Mouse (Mus musculus) lung, adult 2 months (tissue): ENCODE data around the gene Slf2. TPM values are rescaled to one million over a fixed set of nuclear protein-coding genes. Genes with fewer than 3 reads are reported as not detected.
A peak's percentile ranks its signal among the peaks of the same experiment; 100 is the strongest.

Experiments
- DNase-seq: peaks from one replicate; pipeline ENCODE4 v3.0.0; 2022
- H3K4me1 ChIP-seq: fragments of 200-500 bp; 2 replicates; pipeline ENCODE4 v1.6.1; 2011; ENCODE audit warnings: low read length; ENCODE audit not compliant: control insufficient read depth, insufficient read depth
- H3K4me3 ChIP-seq: fragments of 200-500 bp; replicated peaks from 2 replicates; pipeline ENCODE3; 2011; ENCODE audit warnings: low read depth, mild to moderate bottlenecking, control low read depth, low read length; ENCODE audit errors: extremely low read depth
- CTCF ChIP-seq: fragments of 200-500 bp; IDR thresholded peaks from 2 replicates; pipeline ENCODE4 v1.5.1; 2011; ENCODE audit warnings: mild to moderate bottlenecking, low read length, control low read depth; ENCODE audit not compliant: insufficient read depth
- POLR2A ChIP-seq: fragments of 200-500 bp; IDR thresholded peaks from 2 replicates; pipeline ENCODE4 v1.6.1; 2011; ENCODE audit warnings: low read depth, mild to moderate bottlenecking, control low read depth, low read length, borderline replicate concordance; ENCODE audit errors: extremely low read depth
- WGBS: fragments of 180-500 bp; shearing (Covaris S2); methylation state at CpG from one replicate; pipeline ENCODE4 v1.1.7; 2018; 5-methylcytosine and 5-hydroxymethylcytosine counted together
- polyA plus RNA-seq: library from polyadenylated mRNA; depleted of rRNA; stranded (reverse); fragments of >200 nt; gene quantifications from 2 replicates; pipeline ENCODE4 v1.2.3, GENCODE M21; 2012

Gene Slf2
- polyA plus RNA-seq, 1 experiment: 24.3 TPM

GRCm38 (mm10) chr19:44988831-44989566 is 58.0 kb downstream of the Slf2 start, which contains the start of gene Sema4g:
Sema4g (plus strand) TSS chr19:44989101.
- TF ChIP-seq CTCF (no peak), POLR2A (no peak)
- DNase-seq: peak; percentile 24
- Histone ChIP-seq H3K4me1 (peaks cover 2% of the 10 kb centered on the region; the same call in 1 of the 2 replicates), H3K4me3 (peak within 1 kb of the TSS; percentile 47)
- WGBS: 2% methylated on average over 54 of the region's 58 CpGs

DNA sequence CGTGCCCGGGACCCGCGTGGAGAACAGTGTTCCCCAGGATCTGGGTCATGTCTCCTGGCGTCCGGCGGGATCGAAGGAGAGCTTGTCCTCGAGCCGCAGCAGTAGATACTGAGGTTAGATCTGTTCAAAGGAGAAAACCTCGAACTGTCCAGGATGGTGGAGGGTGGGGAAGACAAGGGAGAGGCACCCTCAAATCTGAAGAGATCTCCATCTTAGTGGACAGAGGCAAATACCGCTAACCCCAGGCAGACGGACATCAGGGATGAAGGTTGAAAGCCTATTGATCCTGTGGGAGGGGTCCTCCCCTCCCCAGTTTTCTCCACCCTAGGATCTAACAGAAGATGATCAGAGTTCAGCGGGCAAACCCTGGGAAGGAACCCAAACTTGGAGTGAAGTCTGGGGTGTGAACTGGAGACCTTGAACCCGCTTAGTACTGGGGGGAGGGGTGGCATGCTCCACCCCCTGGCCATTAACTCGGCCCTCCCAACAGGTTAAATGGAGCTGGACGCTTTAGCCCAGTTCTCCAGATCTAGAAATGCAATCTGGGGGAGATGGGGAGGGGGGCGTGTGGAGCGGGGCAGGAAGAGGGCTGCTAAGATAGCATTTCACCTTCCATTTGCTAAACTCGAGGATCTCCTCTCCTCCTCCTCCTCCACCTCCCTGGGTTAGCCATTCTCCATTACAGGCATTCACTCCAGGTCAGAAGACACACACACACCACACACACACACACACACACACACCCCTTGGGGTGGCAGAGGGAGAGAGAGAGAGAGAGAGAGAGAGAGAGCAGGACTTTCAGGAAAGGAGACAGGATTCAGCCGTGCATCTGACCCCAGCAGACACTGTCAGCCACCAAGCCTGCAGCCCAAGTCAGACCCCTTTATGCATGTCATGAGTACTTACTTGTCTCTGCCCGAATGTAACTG is 58.9 kb downstream of the Slf2 start:
- DNase-seq: no peak
- WGBS: 16% methylated on average over 22 of the region's 22 CpGs
- Histone ChIP-seq H3K4me3 (peak overlapping the region; percentile 47), H3K4me1 (peaks cover 2% of the 10 kb centered on the region; the same call in 1 of the 2 replicates)
- TF ChIP-seq CTCF: no peak
- no peak for TF ChIP-seq POLR2A

- 69% methylated on average over 8 of the region's 8 CpGs for WGBS
These were observed 60.1 kb downstream of the Slf2 start for GRCm38 (mm10) chr19:44991031-44991430.

GRCm38 (mm10) chr19:44992246-44992645 is 61.3 kb downstream of the Slf2 start:
- Histone ChIP-seq H3K4me3 (no peak overlapping the region), H3K4me1 (peaks cover 2% of the 10 kb centered on the region; the same call in 1 of the 2 replicates)
- whole genome bisulfite sequencing: 44% methylated on average over 7 of the region's 7 CpGs
- TF ChIP-seq CTCF (no peak), POLR2A (no peak)
- DNase-seq: no peak

More at GRCm38 (mm10) chr19:44991031-44991430, 60.1 kb downstream of the Slf2 start:
- TF ChIP-seq CTCF (no peak), POLR2A (no peak)
- no peak for DNase-seq
- H3K4me3 ChIP-seq: no peak overlapping the region
- H3K4me1 ChIP-seq: peaks cover 2% of the 10 kb centered on the region; the same call in 1 of the 2 replicates

GRCm38 (mm10) chr19:44992712-44993111 is 61.8 kb downstream of the Slf2 start:
- WGBS: 62% methylated on average over 7 of the region's 7 CpGs
- peaks cover 2% of the 10 kb centered on the region; the same call in 1 of the 2 replicates for H3K4me1 ChIP-seq
- no peak for TF ChIP-seq CTCF
- H3K4me3 ChIP-seq: no peak overlapping the region
- no peak for DNase-seq

GRCm38 (mm10) chr19:44997786-44998185 is 66.8 kb downstream of the Slf2 start:
- TF ChIP-seq CTCF (no peak), POLR2A (no peak)
- 85% methylated on average over 11 of the region's 11 CpGs for WGBS
- Histone ChIP-seq H3K4me3 (no peak overlapping the region), H3K4me1 (no peaks in the 10 kb centered on the region)
- no peak for DNase-seq

DNA sequence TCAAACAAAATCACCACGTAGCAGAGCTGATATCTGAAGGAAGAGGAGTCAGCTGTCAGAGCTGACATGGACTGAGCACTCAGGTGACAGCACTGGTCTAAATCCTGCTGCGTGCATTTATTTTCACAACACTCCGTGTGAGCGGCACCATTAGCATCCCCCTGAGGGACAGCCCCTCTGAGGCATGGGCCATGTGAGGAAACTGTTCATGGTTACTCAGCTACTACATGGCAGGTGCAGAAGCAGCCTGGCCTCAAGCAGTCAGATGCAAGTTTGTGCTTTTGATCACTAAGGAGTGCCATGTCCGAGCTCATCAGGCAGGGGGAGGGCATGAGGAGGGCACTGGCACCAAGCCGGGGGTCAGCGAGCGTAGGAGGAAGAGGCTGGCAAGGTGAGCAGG is 68.7 kb downstream of the Slf2 start:
- no peaks in the 10 kb centered on the region for H3K4me1 ChIP-seq
- WGBS: 78% methylated on average over 8 of the region's 8 CpGs
- no peak for DNase-seq
- no peak for TF ChIP-seq CTCF
- no peak for TF ChIP-seq POLR2A
- H3K4me3 ChIP-seq: no peak overlapping the region

GRCm38 (mm10) chr19:45002301-45002700 is 71.3 kb downstream of the Slf2 start:
- 64% methylated on average over 3 of the region's 3 CpGs for WGBS
- TF ChIP-seq CTCF: 0 out of 2 replicates have a peak, but pooled peaks have one; percentile 18
- TF ChIP-seq POLR2A: no peak
- no peak overlapping the region for H3K4me3 ChIP-seq
- H3K4me1 ChIP-seq: peaks cover 10% of the 10 kb centered on the region
- DNase-seq: no peak

DNA sequence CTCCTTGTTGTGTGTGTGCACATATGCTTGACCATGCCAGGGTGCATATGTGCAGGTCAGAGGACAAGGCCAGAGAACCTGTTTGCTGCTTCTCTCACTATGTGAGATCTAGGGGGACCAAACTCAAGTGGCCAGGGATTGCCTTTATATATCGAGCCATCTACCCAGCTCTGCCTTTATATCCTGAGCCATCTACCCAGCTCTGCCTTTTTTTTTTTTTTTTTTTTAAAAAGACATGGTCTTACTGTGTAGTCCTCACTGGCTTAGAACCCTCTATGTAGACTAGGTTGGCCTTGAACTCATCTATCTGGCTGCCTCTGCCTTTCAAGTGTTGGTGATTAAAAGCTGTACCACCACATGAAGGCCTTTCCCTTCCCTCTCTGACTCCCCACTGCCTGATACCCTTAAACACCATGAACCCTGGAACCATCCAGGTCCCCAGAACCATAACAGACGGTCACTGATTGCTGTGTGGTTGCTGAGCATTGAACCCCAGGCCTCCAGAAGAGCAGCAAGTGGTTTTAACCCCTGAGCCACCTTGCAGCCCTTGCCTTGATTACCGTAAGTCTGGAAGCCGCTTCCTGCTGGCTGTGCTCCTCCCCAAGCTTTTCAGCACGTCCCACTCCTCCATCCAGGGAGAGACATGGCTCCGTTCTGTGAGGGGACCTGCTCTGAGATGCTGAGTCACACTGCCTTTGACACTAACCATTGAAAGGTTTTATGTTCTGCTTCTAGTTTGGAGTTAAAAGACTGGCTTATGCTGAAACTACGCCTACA is 73.0 kb downstream of the Slf2 start:
- 88% methylated on average over 7 of the region's 7 CpGs for WGBS
- peaks cover 10% of the 10 kb centered on the region for H3K4me1 ChIP-seq
- no peak for DNase-seq
- H3K4me3 ChIP-seq: no peak overlapping the region
- no peak for TF ChIP-seq POLR2A
- TF ChIP-seq CTCF: no peak
